Mouse (Mus musculus) heart, postnatal 0 days (tissue): ENCODE measurements around the gene Chd4. TPM values are rescaled to one million over a fixed set of nuclear protein-coding genes. Genes with fewer than 3 reads are reported as not detected.

Experiments used
- ATAC-seq: fragments of 200-750 bp; cut with Nextera tagmentation; 2 replicates; pipeline ENCODE4 v1.8.0; 2017; ENCODE audit warnings: low read depth, moderate number of reproducible peaks, moderate library complexity; ENCODE audit not compliant: insufficient read depth
- DNase-seq: peaks from one replicate; pipeline ENCODE4 v3.0.0-alpha.2; 2016; ENCODE audit warnings: low spot score
- H3K27ac ChIP-seq: fragments of 300-500 bp; sonication (generic); 2 replicates; pipeline ENCODE4 v1.5.1; 2014; ENCODE audit warnings: low read depth, mild to moderate bottlenecking
- H3K27me3 ChIP-seq: fragments of 300-500 bp; sonication (generic); 2 replicates; pipeline ENCODE4 v1.6.1; 2014; ENCODE audit warnings: low read length, mixed read lengths; ENCODE audit not compliant: control insufficient read depth, insufficient read depth
- H3K36me3 ChIP-seq: fragments of 300-500 bp; sonication (generic); replicated peaks from 2 replicates; pipeline ENCODE4 v1.6.1; 2014; ENCODE audit warnings: low read length, mixed read lengths; ENCODE audit not compliant: control insufficient read depth, insufficient read depth
- H3K4me1 ChIP-seq: fragments of 300-500 bp; sonication (generic); 2 replicates; pipeline ENCODE4 v1.6.1; 2014; ENCODE audit warnings: antibody characterized with exemption; ENCODE audit not compliant: control insufficient read depth, insufficient read depth
- H3K4me2 ChIP-seq: fragments of 300-500 bp; sonication (generic); 2 replicates; pipeline ENCODE4 v1.6.1; 2014; ENCODE audit warnings: low read depth, mild to moderate bottlenecking, low read length, moderate library complexity
- H3K4me3 ChIP-seq: fragments of 300-500 bp; sonication (generic); 2 replicates; pipeline ENCODE4 v1.5.1; 2014; ENCODE audit warnings: low read depth, low read length
- H3K9ac ChIP-seq: fragments of 300-500 bp; sonication (generic); replicated peaks from 2 replicates; pipeline ENCODE4 v1.6.1; 2014; ENCODE audit warnings: low read depth, low read length, mixed read lengths
- H3K9me3 ChIP-seq: fragments of 300-500 bp; sonication (generic); replicated peaks from 2 replicates; pipeline ENCODE4 v1.6.1; 2016; ENCODE audit warnings: low read length; ENCODE audit not compliant: control insufficient read depth
- CTCF ChIP-seq: IDR thresholded peaks from 2 replicates; pipeline ENCODE4 v1.5.1; 2016; ENCODE audit warnings: antibody characterized with exemption, control low read depth, low read depth
- EP300 ChIP-seq: IDR thresholded peaks from 2 replicates; pipeline ENCODE4 v1.6.1; 2016; ENCODE audit warnings: antibody characterized with exemption, low read depth
- WGBS: fragments of 180-500 bp; shearing (Covaris S2); extraction: QIAGEN DNeasy Blood & Tissue Kit; methylation state at CpG from one replicate; pipeline ENCODE4 v1.1.7; 2014; 5-methylcytosine and 5-hydroxymethylcytosine counted together
- polyA plus RNA-seq: library from polyadenylated mRNA; unstranded; fragments of >200 nt; fragmentation: Nextera tagmentation; extraction: Ambion mirVana; gene quantifications from 2 replicates; pipeline ENCODE4 v1.2.1, GENCODE M21; 2015
- total RNA-seq: library from RNA; depleted of rRNA; stranded (reverse); fragments of >200 nt; gene quantifications from 2 replicates; pipeline ENCODE4 v1.2.3, GENCODE M21; 2014; ENCODE audit warnings: low replicate concordance

Gene Chd4
- total and polyA plus RNA-seq, 2 experiments from 2014 or later = 58.1 to 82.2 TPM

DNA sequence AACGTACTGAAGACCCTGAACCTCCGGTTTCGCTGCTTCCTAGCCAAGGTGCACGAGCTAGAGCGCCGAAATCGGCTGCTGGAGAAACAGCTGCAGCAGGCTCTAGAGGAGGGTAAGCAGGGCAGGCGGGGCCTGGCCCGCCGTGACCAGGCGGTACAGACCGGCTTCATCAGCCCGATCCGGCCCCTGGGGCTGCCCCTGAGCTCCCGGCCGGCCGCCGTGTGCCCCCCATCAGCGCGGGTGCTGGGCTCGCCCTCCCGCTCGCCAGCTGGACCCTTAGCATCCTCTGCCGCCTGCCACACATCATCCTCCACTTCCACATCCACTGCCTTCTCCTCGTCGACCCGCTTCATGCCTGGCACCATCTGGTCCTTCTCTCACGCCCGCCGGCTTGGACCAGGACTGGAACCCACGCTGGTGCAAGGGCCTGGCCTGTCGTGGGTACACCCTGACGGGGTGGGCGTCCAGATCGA lies 49.7 kb downstream of the Chd4 start:
- TF ChIP-seq CTCF (no peak), EP300 (no peak)
- under 1% methylated on average over 32 of the region's 35 CpGs for WGBS
- Histone ChIP-seq H3K27ac (peak overlapping the region; percentile 93), H3K4me3 (peak overlapping the region; percentile 83), H3K9ac (peak overlapping the region; percentile 77), H3K4me1 (peaks cover 43% of the 10 kb centered on the region), H3K9me3 (no peaks in the 10 kb centered on the region), H3K27me3 (no peaks in the 10 kb centered on the region), H3K36me3 (peaks cover 23% of the 10 kb centered on the region), H3K4me2 (peak overlapping the region; percentile 93)
- DNase-seq (no peak), ATAC-seq (peak; percentile 24)

DNA sequence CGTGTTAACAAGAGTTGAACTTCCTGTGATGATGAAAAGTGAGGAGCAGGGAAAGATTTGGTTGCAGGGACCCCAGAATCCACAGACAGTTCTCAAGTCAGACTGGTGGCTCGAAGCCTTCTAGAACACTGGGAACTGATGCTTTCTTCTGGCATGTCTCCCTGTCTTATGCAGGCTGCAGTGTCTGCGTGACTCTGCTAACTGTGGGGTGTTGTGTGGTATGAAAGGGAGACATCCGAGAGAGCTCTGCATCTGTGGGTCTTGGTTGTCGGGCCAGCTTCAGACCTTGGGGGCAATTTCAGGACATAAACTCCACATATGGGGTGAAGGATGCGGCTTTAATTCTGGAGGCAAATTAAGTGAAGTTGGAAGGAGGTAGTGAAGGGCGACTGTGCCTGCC lies 50.4 kb downstream of the Chd4 start:
- H3K9ac ChIP-seq = peak overlapping the region; percentile 77; the same call in 1 of the 2 replicates
- peak overlapping the region; percentile 93 for H3K4me2 ChIP-seq
- ATAC-seq (no peak), DNase-seq (no peak)
- H3K4me3 ChIP-seq = peak overlapping the region; percentile 83
- no peaks in the 10 kb centered on the region for H3K9me3 ChIP-seq
- H3K36me3 ChIP-seq = peaks cover 17% of the 10 kb centered on the region
- H3K27me3 ChIP-seq = no peaks in the 10 kb centered on the region
- H3K27ac ChIP-seq = peak overlapping the region; percentile 93
- WGBS = 36% methylated on average over 7 of the region's 7 CpGs
- H3K4me1 ChIP-seq = peaks cover 43% of the 10 kb centered on the region
- TF ChIP-seq CTCF = no peak
- TF ChIP-seq EP300 = no peak

DNA sequence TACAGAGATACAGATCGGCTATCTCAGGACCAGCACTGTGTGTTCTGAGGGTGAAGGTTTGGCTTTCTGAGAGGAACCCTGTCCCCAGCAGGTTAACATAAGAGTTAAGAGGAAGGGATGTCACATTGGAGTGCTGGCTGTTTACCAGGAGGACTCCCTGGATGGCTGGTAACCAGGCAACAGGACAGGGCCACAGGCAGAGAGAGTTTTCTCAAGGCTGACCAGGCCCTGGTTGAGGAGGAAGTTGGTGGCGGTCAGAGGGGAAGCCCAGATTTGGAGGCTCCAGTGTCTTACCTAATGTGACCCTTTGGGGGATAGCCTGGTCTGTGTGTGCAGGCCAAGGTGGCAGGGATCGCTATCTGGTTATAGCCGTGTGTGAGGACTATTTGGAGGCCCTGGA lies 51.0 kb downstream of the Chd4 start:
- DNase-seq (no peak), ATAC-seq (no peak)
- peak overlapping the region; percentile 93 for H3K4me2 ChIP-seq
- 26% methylated on average over 4 of the region's 4 CpGs for WGBS
- no peaks in the 10 kb centered on the region for H3K27me3 ChIP-seq
- H3K9ac ChIP-seq = peak overlapping the region; percentile 27; the same call in 1 of the 2 replicates
- H3K4me1 ChIP-seq = peaks cover 43% of the 10 kb centered on the region
- no peaks in the 10 kb centered on the region for H3K9me3 ChIP-seq
- no peak for TF ChIP-seq EP300
- peak overlapping the region; percentile 93 for H3K27ac ChIP-seq
- H3K4me3 ChIP-seq = peak overlapping the region; percentile 83; the same call in 1 of the 2 replicates
- peaks cover 17% of the 10 kb centered on the region for H3K36me3 ChIP-seq

DNA sequence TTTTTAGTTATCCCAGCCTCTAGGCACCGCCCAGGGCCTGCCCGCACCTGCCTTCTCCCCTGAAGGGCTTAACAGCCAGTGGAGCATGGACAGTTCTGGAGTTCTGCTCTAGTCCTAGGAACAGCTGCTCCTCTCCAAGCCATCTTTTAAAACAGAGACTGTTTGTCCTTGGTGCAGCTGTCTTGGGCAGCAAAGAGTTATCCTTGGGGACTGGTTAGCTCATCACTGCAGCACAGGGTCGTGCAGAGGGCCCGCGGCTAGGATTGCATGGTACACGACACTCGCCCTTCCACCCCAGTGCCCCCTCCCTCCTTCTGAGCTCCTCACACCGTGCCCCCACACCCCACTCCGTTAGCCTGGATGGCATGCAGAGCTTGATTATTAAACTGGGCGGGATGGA lies 51.5 kb downstream of the Chd4 start:
- ATAC-seq (no peak), DNase-seq (no peak)
- WGBS = 36% methylated on average over 10 of the region's 10 CpGs
- Histone ChIP-seq H3K4me1 (peaks cover 43% of the 10 kb centered on the region), H3K27ac (peak overlapping the region; percentile 93), H3K4me3 (peak overlapping the region; percentile 83; the same call in 1 of the 2 replicates), H3K9ac (peak overlapping the region; percentile 27; the same call in 1 of the 2 replicates), H3K27me3 (no peaks in the 10 kb centered on the region), H3K4me2 (peak overlapping the region; percentile 93), H3K9me3 (no peaks in the 10 kb centered on the region), H3K36me3 (peaks cover 17% of the 10 kb centered on the region)
- no peak for TF ChIP-seq EP300
- no peak for TF ChIP-seq CTCF

DNA sequence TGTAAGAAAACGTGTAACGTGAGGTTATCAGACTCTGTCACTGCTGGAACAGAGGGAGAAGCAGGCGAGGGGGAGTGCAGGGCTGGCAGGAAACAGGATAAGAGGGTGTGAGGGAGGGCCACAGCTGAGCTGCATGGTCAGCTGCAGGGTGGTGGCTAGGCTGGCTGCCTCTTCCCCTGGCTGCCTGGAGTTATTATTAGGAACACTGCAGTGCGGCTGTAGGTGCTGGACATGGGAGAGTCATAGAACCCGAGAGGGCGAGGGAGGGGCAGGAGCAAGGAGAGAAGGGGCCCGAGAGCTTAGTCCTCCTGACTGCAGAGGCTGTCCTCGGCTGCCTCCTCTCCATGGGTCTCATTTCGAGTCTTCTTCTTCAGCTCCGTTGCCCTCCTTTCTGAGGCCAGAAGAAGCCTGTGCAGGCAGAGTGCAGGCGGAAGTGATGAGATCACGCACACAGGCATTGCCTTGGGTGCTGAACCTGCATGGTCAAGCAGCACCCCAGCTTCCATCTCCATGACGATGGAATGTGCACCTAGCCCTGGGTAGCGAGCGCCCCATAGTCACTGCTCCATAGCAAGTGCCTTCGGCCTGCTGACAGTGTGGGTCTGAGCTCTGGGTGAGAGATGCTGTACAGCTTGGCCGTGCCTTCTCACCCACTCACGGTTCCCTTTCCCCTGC lies 52.6 kb downstream of the Chd4 start:
- peaks cover 23% of the 10 kb centered on the region for H3K36me3 ChIP-seq
- 13% methylated on average over 18 of the region's 18 CpGs for WGBS
- no peaks in the 10 kb centered on the region for H3K9me3 ChIP-seq
- H3K4me3 ChIP-seq = peak overlapping the region; percentile 18
- H3K27ac ChIP-seq = peak overlapping the region; percentile 93
- H3K9ac ChIP-seq = peak overlapping the region; percentile 37; the same call in 1 of the 2 replicates
- DNase-seq (peak; percentile 93), ATAC-seq (peak; percentile 73)
- no peaks in the 10 kb centered on the region for H3K27me3 ChIP-seq
- H3K4me1 ChIP-seq = peaks cover 43% of the 10 kb centered on the region
- TF ChIP-seq CTCF (no peak), EP300 (no peak)
- peak overlapping the region; percentile 93 for H3K4me2 ChIP-seq
